Mouse (Mus musculus): Measurements from ENCODE around the gene Abcb11. TPM values are rescaled to one million over a fixed set of nuclear protein-coding genes. Genes with fewer than 3 reads are reported as not detected.

Abcb11 gene
- total RNA-seq (2023): not detected

GRCm38 (mm10) chr2:69342496-69343221 lies at the start of gene Abcb11:
Gene Abcb11, minus strand, starts transcription at chr2:69342616.

DNA sequence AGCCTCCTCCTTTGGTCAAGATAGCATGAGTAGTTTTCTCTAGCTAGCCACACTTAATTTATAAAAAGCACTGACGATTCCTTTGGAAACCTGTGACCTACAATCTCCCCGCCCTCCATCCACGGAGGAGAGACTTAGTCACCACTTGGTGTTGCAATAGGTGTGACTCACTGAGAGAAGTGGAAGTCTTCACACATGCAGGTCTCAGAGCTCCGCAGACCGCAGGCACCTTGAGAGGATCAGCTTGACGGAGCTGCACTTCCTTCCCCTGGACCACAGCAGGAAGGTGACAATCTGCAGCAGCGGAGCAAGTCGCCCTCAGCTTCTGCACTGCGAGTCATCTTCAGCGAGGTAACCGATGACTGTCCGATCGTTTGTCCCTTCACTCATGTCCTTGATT lies 37.9 kb upstream of the Abcb11 start, which contains the start of gene Dhrs9:
Gene Dhrs9, plus strand, starts transcription at position 165 of the 400 bp plus-strand sequence.

DNA sequence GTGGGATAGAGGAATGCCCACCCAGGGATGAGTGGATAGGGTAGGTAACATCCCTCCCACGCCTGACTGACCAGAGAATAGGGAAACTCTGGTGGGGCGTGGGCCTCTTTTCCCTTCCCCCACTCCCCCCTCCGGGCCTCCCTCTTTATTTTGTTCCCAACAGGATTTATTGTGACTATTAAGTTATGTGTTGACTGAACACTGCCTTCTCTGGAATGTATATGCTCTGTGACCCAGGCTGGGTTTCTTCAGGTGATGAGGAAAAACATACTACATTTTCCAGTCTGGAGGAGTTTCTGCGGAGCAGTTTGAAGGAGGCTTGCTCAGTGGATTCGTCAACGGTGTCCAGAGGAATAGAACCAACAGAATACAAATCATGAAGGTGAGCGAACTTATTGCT lies 131.6 kb downstream of the Abcb11 start, which contains the start of gene G6pc2:
Gene G6pc2, plus strand, starts transcription at position 301 of the 400 bp plus-strand sequence.

DNA sequence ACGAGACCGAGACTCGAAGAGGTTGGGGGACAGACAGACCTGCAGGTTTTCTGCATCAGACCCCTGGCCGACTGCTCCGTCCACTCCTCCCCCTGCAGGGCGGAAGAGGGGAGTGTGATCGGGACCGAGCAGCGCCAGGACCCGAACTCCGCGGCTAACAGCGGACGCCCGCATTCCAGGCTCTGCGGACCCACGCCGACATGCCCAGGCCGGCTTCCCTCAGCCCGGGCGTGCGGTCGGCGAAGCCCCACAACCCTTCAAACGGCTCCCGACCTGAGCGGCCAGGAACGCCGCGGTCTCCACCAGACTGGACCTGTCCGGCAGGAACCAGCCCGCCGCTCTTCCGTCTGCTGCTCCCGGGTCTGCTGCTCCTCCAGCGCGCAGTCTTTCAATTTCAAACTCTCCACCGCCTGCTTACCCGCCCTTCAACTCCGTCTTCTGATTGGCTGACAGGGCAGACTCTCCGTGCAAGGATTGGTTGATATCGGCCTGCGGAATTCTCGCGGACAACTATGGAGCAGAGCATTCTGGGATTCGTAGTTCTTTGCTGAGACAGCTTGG lies 136.5 kb downstream of the Abcb11 start, which contains the start of gene Spc25:
Gene Spc25, minus strand, starts transcription at position 404 of the 561 bp plus-strand sequence.

Other genes starting within 250 kb of the Abcb11 start
- gene Nostrin, start 206.8 kb downstream of the Abcb11 start, total RNA-seq (2023): 0.71 TPM
- gene Spc25, start 136.4 kb downstream of the Abcb11 start, total RNA-seq (2023): 2.0 TPM
- gene G6pc2, start 131.5 kb downstream of the Abcb11 start, total RNA-seq (2023): not detected
- 0.30 TPM for gene Dhrs9, start 37.8 kb upstream of the Abcb11 start, total RNA-seq (2023)
- gene Lrp2, start 243.4 kb upstream of the Abcb11 start, total RNA-seq (2023): 0.56 TPM